Mouse (Mus musculus): ENCODE data around the gene Ears2. TPM values are rescaled to one million over a fixed set of nuclear protein-coding genes. Genes with fewer than 3 reads are reported as not detected.

Gene Ears2
- 5.7 and 7.1 TPM in 2 replicates for total RNA-seq (2017)

GRCm38 (mm10) chr7:122066945-122067516 is at the start of gene Ears2, which contains the start of gene Ubfd1:
Gene Ears2, minus strand, starts transcription at chr7:122067263.
Gene Ubfd1, plus strand, starts transcription at chr7:122067175.
- peak; percentile 87 to 90 for ATAC-seq (replicated peaks in 1 of 2; ENCODE audit: insufficient read depth in 1 of 2, low FRiP score in 2 of 2, low TSS enrichment in 1 of 2, low read depth in 1 of 2, poor library complexity in 2 of 2, severe bottlenecking in 2 of 2)

GRCm38 (mm10) chr7:122108206-122108605 is 41.1 kb upstream of the Ears2 start:
- no peak for ATAC-seq (replicated peaks in 1 of 2; ENCODE audit: insufficient read depth in 1 of 2, low FRiP score in 2 of 2, low TSS enrichment in 1 of 2, low read depth in 1 of 2, poor library complexity in 2 of 2, severe bottlenecking in 2 of 2)

- ATAC-seq (replicated peaks in 1 of 2; ENCODE audit: insufficient read depth in 1 of 2, low FRiP score in 2 of 2, low TSS enrichment in 1 of 2, low read depth in 1 of 2, poor library complexity in 2 of 2, severe bottlenecking in 2 of 2): peak; percentile 98
Observed at GRCm38 (mm10) chr7:122101747-122102244, 34.7 kb upstream of the Ears2 start, which contains the start of gene Ndufab1. Gene Ndufab1, minus strand, starts transcription at chr7:122101886.

- ATAC-seq (replicated peaks in 1 of 2; ENCODE audit: insufficient read depth in 1 of 2, low FRiP score in 2 of 2, low TSS enrichment in 1 of 2, low read depth in 1 of 2, poor library complexity in 2 of 2, severe bottlenecking in 2 of 2): peak in 1 of 2 experiments; percentile 11; a peak in 2 of 4 replicates
Observed at GRCm38 (mm10) chr7:122101014-122101746, 34.1 kb upstream of the Ears2 start.

GRCm38 (mm10) chr7:122099222-122099621 is 32.2 kb upstream of the Ears2 start:
- ATAC-seq (replicated peaks in 1 of 2; ENCODE audit: insufficient read depth in 1 of 2, low FRiP score in 2 of 2, low TSS enrichment in 1 of 2, low read depth in 1 of 2, poor library complexity in 2 of 2, severe bottlenecking in 2 of 2): peak; percentile 67 to 73; a peak in 3 of 4 replicates

GRCm38 (mm10) chr7:122098009-122098408 is 30.9 kb upstream of the Ears2 start:
- ATAC-seq (replicated peaks in 1 of 2; ENCODE audit: insufficient read depth in 1 of 2, low FRiP score in 2 of 2, low TSS enrichment in 1 of 2, low read depth in 1 of 2, poor library complexity in 2 of 2, severe bottlenecking in 2 of 2): no peak

- ATAC-seq (replicated peaks in 1 of 2; ENCODE audit: insufficient read depth in 1 of 2, low FRiP score in 2 of 2, low TSS enrichment in 1 of 2, low read depth in 1 of 2, poor library complexity in 2 of 2, severe bottlenecking in 2 of 2): peak; percentile 27 to 43; a peak in 2 of 4 replicates
Observed at GRCm38 (mm10) chr7:122094564-122095330, 27.7 kb upstream of the Ears2 start.

- no peak for ATAC-seq (replicated peaks in 1 of 2; ENCODE audit: insufficient read depth in 1 of 2, low FRiP score in 2 of 2, low TSS enrichment in 1 of 2, low read depth in 1 of 2, poor library complexity in 2 of 2, severe bottlenecking in 2 of 2)
Observed at GRCm38 (mm10) chr7:122087195-122087982, 20.3 kb upstream of the Ears2 start.

GRCm38 (mm10) chr7:122081071-122081470 is 14.0 kb upstream of the Ears2 start:
- peak; percentile 67 to 83 for ATAC-seq (replicated peaks in 1 of 2; ENCODE audit: insufficient read depth in 1 of 2, low FRiP score in 2 of 2, low TSS enrichment in 1 of 2, low read depth in 1 of 2, poor library complexity in 2 of 2, severe bottlenecking in 2 of 2)

- no peak for ATAC-seq (replicated peaks in 1 of 2; ENCODE audit: insufficient read depth in 1 of 2, low FRiP score in 2 of 2, low TSS enrichment in 1 of 2, low read depth in 1 of 2, poor library complexity in 2 of 2, severe bottlenecking in 2 of 2)
Observed at GRCm38 (mm10) chr7:122079798-122080554, 12.9 kb upstream of the Ears2 start.

- no peak for ATAC-seq (replicated peaks in 1 of 2; ENCODE audit: insufficient read depth in 1 of 2, low FRiP score in 2 of 2, low TSS enrichment in 1 of 2, low read depth in 1 of 2, poor library complexity in 2 of 2, severe bottlenecking in 2 of 2)
Observed at GRCm38 (mm10) chr7:122074374-122074773, 7.3 kb upstream of the Ears2 start.

GRCm38 (mm10) chr7:122067517-122068381 is 686 bp upstream of the Ears2 start:
- ATAC-seq (replicated peaks in 1 of 2; ENCODE audit: insufficient read depth in 1 of 2, low FRiP score in 2 of 2, low TSS enrichment in 1 of 2, low read depth in 1 of 2, poor library complexity in 2 of 2, severe bottlenecking in 2 of 2): no peak

- ATAC-seq (replicated peaks in 1 of 2; ENCODE audit: insufficient read depth in 1 of 2, low FRiP score in 2 of 2, low TSS enrichment in 1 of 2, low read depth in 1 of 2, poor library complexity in 2 of 2, severe bottlenecking in 2 of 2): no peak
Observed at GRCm38 (mm10) chr7:122066102-122066944, 740 bp downstream of the Ears2 start.

GRCm38 (mm10) chr7:122065656-122066055 is 1.4 kb downstream of the Ears2 start:
- no peak for ATAC-seq (replicated peaks in 1 of 2; ENCODE audit: insufficient read depth in 1 of 2, low FRiP score in 2 of 2, low TSS enrichment in 1 of 2, low read depth in 1 of 2, poor library complexity in 2 of 2, severe bottlenecking in 2 of 2)

- ATAC-seq (replicated peaks in 1 of 2; ENCODE audit: insufficient read depth in 1 of 2, low FRiP score in 2 of 2, low TSS enrichment in 1 of 2, low read depth in 1 of 2, poor library complexity in 2 of 2, severe bottlenecking in 2 of 2): no peak
Observed at GRCm38 (mm10) chr7:122056633-122057032, 10.4 kb downstream of the Ears2 start.

Data from hematopoietic stem cell, adult 5-6 weeks (primary cell).